ENCODE assay signal across 25 mouse cellular contexts in the genomic region with DNA sequence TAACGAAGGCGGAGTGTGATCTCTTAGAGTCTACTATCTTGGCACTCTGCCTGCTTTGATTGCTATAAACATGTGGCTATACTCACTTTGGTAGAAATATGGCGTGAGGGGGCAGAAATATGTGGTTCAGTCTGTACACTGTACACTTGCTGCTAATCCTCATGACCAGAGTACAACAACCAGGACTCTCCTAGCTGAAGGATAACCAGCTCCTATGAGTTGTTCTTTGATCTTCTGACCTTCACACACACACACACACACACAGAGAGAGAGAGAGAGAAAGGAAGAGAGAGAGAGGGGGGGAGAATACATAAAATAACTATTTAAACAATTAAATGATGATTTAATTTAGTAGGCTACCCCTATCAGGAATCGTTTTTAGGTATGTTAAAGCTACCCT.
"Had no signal": no experiment of that assay in that cellular context is flagged by ENCODE, and none has a peak within 500 bp of the region (broad histone marks: within the 10 kb centered on the region; RNA-seq: fewer than 3 reads in every experiment).

No protein-coding gene starts in this region.

- H3K4me2 ChIP-seq: heart, embryonic 12.5 days; hindbrain, embryonic 12.5 days; hindbrain, embryonic 14.5 days; intestine, embryonic 15.5 days; limb, embryonic 12.5 days; liver, embryonic 11.5 days; liver, embryonic 13.5 days; liver, embryonic 15.5 days had no signal

- DNase-seq: gastrocnemius, adult 2 months; gastrocnemius, postnatal 10 days; gastrocnemius, postnatal 25 days; heart, adult 18-20 months; heart, postnatal 10 days; heart, postnatal 4 days; kidney, postnatal 14 days; kidney, postnatal 4 days; liver; liver, embryonic 13.5 days had no signal

- H3K9ac ChIP-seq: heart, embryonic 12.5 days; hindbrain, embryonic 12.5 days; hindbrain, embryonic 14.5 days; intestine, embryonic 15.5 days; limb, embryonic 12.5 days; liver, embryonic 13.5 days; liver, embryonic 15.5 days had no signal

- ATAC-seq: inflammation-experienced regulatory T-cells, adult 6 months; intestine, embryonic 15.5 days; intestine, postnatal 0 days had no signal

- H3K27me3 ChIP-seq: heart, embryonic 12.5 days; hindbrain, embryonic 12.5 days; intestine, embryonic 15.5 days; limb, embryonic 12.5 days; liver, embryonic 13.5 days; liver, embryonic 15.5 days had no signal

- H3K4me1 ChIP-seq: heart, embryonic 10.5 days; heart, embryonic 12.5 days; hindbrain, embryonic 12.5 days; intestine, embryonic 15.5 days; limb, embryonic 12.5 days; liver, embryonic 13.5 days; liver, embryonic 15.5 days had no signal

- H3K9me3 ChIP-seq: heart, embryonic 10.5 days; heart, embryonic 12.5 days; hindbrain, embryonic 10.5 days; hindbrain, embryonic 12.5 days; intestine, embryonic 15.5 days; limb, embryonic 10.5 days; limb, embryonic 12.5 days; liver, embryonic 13.5 days; liver, embryonic 15.5 days had no signal

- H3K27ac ChIP-seq: gastrocnemius, adult 2 months; heart, embryonic 10.5 days; hindbrain, embryonic 10.5 days; hindbrain, embryonic 12.5 days; hindbrain, embryonic 14.5 days; intestine, embryonic 15.5 days; kidney, postnatal 0 days; layer of hippocampus, adult 2 months; left cerebral cortex, adult 2 months; limb, embryonic 10.5 days; limb, embryonic 12.5 days; liver, embryonic 13.5 days; liver, embryonic 15.5 days had no signal

- H3K36me3 ChIP-seq: heart, embryonic 10.5 days; heart, embryonic 12.5 days; hindbrain, embryonic 10.5 days; hindbrain, embryonic 12.5 days; intestine, embryonic 15.5 days; limb, embryonic 10.5 days; limb, embryonic 12.5 days; liver, embryonic 13.5 days; liver, embryonic 15.5 days had no signal

- H3K4me3 ChIP-seq: gastrocnemius, adult 2 months; heart, embryonic 10.5 days; heart, embryonic 12.5 days; hindbrain, embryonic 10.5 days; hindbrain, embryonic 12.5 days; intestine, embryonic 15.5 days; layer of hippocampus, adult 2 months; left cerebral cortex, adult 2 months; limb, embryonic 10.5 days; limb, embryonic 12.5 days; liver, embryonic 13.5 days; liver, embryonic 15.5 days had no signal
